Mouse (Mus musculus) stomach, embryonic 16.5 days (tissue): ENCODE results near the gene 2210408I21Rik. TPM values are rescaled to one million over a fixed set of nuclear protein-coding genes. Genes with fewer than 3 reads are reported as not detected.

Experiments used
- ATAC-seq: fragments of 200-750 bp; cut with Nextera tagmentation; 2 replicates; pipeline ENCODE4 v1.8.0; 2017; ENCODE audit warnings: moderate number of reproducible peaks, moderate TSS enrichment; ENCODE audit not compliant: insufficient read depth, low FRiP score
- H3K27ac ChIP-seq: fragments of 300-500 bp; sonication (generic); 2 replicates; pipeline ENCODE4 v1.5.1; 2014; ENCODE audit warnings: low read length
- H3K27me3 ChIP-seq: fragments of 300-500 bp; sonication (generic); 2 replicates; pipeline ENCODE4 v1.6.1; 2014; ENCODE audit warnings: low read length, control low read depth, mixed read lengths; ENCODE audit not compliant: control insufficient read depth, insufficient read depth
- H3K36me3 ChIP-seq: fragments of 300-500 bp; sonication (generic); 2 replicates; pipeline ENCODE4 v1.6.1; 2014; ENCODE audit warnings: low read length; ENCODE audit not compliant: control insufficient read depth, insufficient read depth
- H3K4me1 ChIP-seq: fragments of 300-500 bp; sonication (generic); 2 replicates; pipeline ENCODE4 v1.6.1; 2014; ENCODE audit warnings: low read length, control low read depth, mixed read lengths; ENCODE audit not compliant: control insufficient read depth, insufficient read depth
- H3K4me2 ChIP-seq: fragments of 300-500 bp; sonication (generic); 2 replicates; pipeline ENCODE4 v1.6.1; 2014; ENCODE audit warnings: low read depth, low read length, mixed read lengths
- H3K4me3 ChIP-seq: fragments of 300-500 bp; sonication (generic); replicated peaks from 2 replicates; pipeline ENCODE4 v1.5.1; 2014; ENCODE audit warnings: mild to moderate bottlenecking, low read length
- H3K9ac ChIP-seq: fragments of 300-500 bp; sonication (generic); 2 replicates; pipeline ENCODE4 v1.6.1; 2014; ENCODE audit warnings: low read length
- H3K9me3 ChIP-seq: fragments of 300-500 bp; sonication (generic); replicated peaks from 2 replicates; pipeline ENCODE4 v1.6.1; 2016; ENCODE audit warnings: low read length, control low read depth; ENCODE audit not compliant: control insufficient read depth
- WGBS: fragments of 180-500 bp; shearing (Covaris S2); extraction: QIAGEN DNeasy Blood & Tissue Kit; methylation state at CpG from one replicate; pipeline ENCODE4 v1.1.7; 2014; 5-methylcytosine and 5-hydroxymethylcytosine counted together
- polyA plus RNA-seq: library from polyadenylated mRNA; unstranded; fragments of >200 nt; fragmentation: Nextera tagmentation; extraction: Ambion mirVana; gene quantifications from 2 replicates; pipeline ENCODE4 v1.2.1, GENCODE M21; 2015

2210408I21Rik gene
- polyA plus RNA-seq, 1 experiment from 2014 or later = 7.0 TPM

GRCm38 (mm10) chr13:77408530-77408929 lies 273.2 kb downstream of the 2210408I21Rik start:
- no peaks in the 10 kb centered on the region for H3K36me3 ChIP-seq
- H3K27me3 ChIP-seq = no peaks in the 10 kb centered on the region
- no peak overlapping the region for H3K4me2 ChIP-seq
- no peak overlapping the region for H3K9ac ChIP-seq
- H3K9me3 ChIP-seq = no peaks in the 10 kb centered on the region
- ATAC-seq = no peak
- H3K27ac ChIP-seq = no peak overlapping the region
- WGBS = 76% methylated on average over 3 of the region's 3 CpGs
- H3K4me1 ChIP-seq = no peaks in the 10 kb centered on the region
- H3K4me3 ChIP-seq = no peak overlapping the region

GRCm38 (mm10) chr13:77409804-77410203 lies 274.5 kb downstream of the 2210408I21Rik start:
- ATAC-seq = no peak

GRCm38 (mm10) chr13:77412829-77413228 lies 277.5 kb downstream of the 2210408I21Rik start:
- no peak overlapping the region for H3K9ac ChIP-seq
- H3K36me3 ChIP-seq = no peaks in the 10 kb centered on the region
- 66% methylated on average over 2 of the region's 2 CpGs for WGBS
- no peaks in the 10 kb centered on the region for H3K27me3 ChIP-seq
- no peak overlapping the region for H3K4me2 ChIP-seq
- H3K27ac ChIP-seq = no peak overlapping the region
- ATAC-seq = no peak
- H3K4me3 ChIP-seq = no peak overlapping the region
- no peaks in the 10 kb centered on the region for H3K4me1 ChIP-seq
- H3K9me3 ChIP-seq = no peaks in the 10 kb centered on the region

More at GRCm38 (mm10) chr13:77409804-77410203, 274.5 kb downstream of the 2210408I21Rik start:
- WGBS = 30% methylated on average over 2 of the region's 2 CpGs
- Histone ChIP-seq H3K4me1 (no peaks in the 10 kb centered on the region), H3K36me3 (no peaks in the 10 kb centered on the region), H3K27ac (no peak overlapping the region), H3K4me2 (no peak overlapping the region), H3K9ac (no peak overlapping the region), H3K9me3 (no peaks in the 10 kb centered on the region), H3K4me3 (no peak overlapping the region), H3K27me3 (no peaks in the 10 kb centered on the region)

- no peak overlapping the region for H3K27ac ChIP-seq
- H3K9me3 ChIP-seq = no peaks in the 10 kb centered on the region
- 82% methylated on average over 5 of the region's 5 CpGs for WGBS
- H3K27me3 ChIP-seq = no peaks in the 10 kb centered on the region
- H3K4me2 ChIP-seq = no peak overlapping the region
- no peak overlapping the region for H3K4me3 ChIP-seq
- no peaks in the 10 kb centered on the region for H3K36me3 ChIP-seq
- H3K4me1 ChIP-seq = no peaks in the 10 kb centered on the region
- no peak for ATAC-seq
- H3K9ac ChIP-seq = no peak overlapping the region
These were observed 314.7 kb downstream of the 2210408I21Rik start for GRCm38 (mm10) chr13:77450007-77450567.

GRCm38 (mm10) chr13:77470093-77470621 lies 334.8 kb downstream of the 2210408I21Rik start:
- no peak overlapping the region for H3K4me3 ChIP-seq
- WGBS = 94% methylated on average over 3 of the region's 3 CpGs
- H3K4me1 ChIP-seq = no peaks in the 10 kb centered on the region
- no peaks in the 10 kb centered on the region for H3K27me3 ChIP-seq
- no peak overlapping the region for H3K4me2 ChIP-seq
- H3K27ac ChIP-seq = no peak overlapping the region
- no peaks in the 10 kb centered on the region for H3K9me3 ChIP-seq
- no peaks in the 10 kb centered on the region for H3K36me3 ChIP-seq
- no peak for ATAC-seq
- H3K9ac ChIP-seq = no peak overlapping the region

- Histone ChIP-seq H3K4me2 (no peak overlapping the region), H3K4me3 (no peak overlapping the region), H3K9me3 (no peaks in the 10 kb centered on the region), H3K36me3 (no peaks in the 10 kb centered on the region), H3K27me3 (no peaks in the 10 kb centered on the region), H3K9ac (no peak overlapping the region), H3K27ac (no peak overlapping the region), H3K4me1 (no peaks in the 10 kb centered on the region)
- 87% methylated on average over 4 of the region's 4 CpGs for WGBS
- ATAC-seq = no peak
These were observed 341.1 kb downstream of the 2210408I21Rik start for GRCm38 (mm10) chr13:77476420-77476819.

- no peaks in the 10 kb centered on the region for H3K9me3 ChIP-seq
- H3K4me2 ChIP-seq = no peak overlapping the region
- no peak for ATAC-seq
- H3K4me3 ChIP-seq = no peak overlapping the region
- no peaks in the 10 kb centered on the region for H3K36me3 ChIP-seq
- no peak overlapping the region for H3K27ac ChIP-seq
- H3K27me3 ChIP-seq = no peaks in the 10 kb centered on the region
- 66% methylated on average over 6 of the region's 6 CpGs for WGBS
- no peak overlapping the region for H3K9ac ChIP-seq
- no peaks in the 10 kb centered on the region for H3K4me1 ChIP-seq
These were observed 343.2 kb downstream of the 2210408I21Rik start for GRCm38 (mm10) chr13:77478425-77479119.

GRCm38 (mm10) chr13:77489938-77490651 lies 354.8 kb downstream of the 2210408I21Rik start:
- Histone ChIP-seq H3K9me3 (no peaks in the 10 kb centered on the region), H3K27ac (no peak overlapping the region), H3K4me1 (no peaks in the 10 kb centered on the region), H3K36me3 (no peaks in the 10 kb centered on the region), H3K4me3 (no peak overlapping the region), H3K9ac (no peak overlapping the region), H3K4me2 (no peak overlapping the region), H3K27me3 (no peaks in the 10 kb centered on the region)
- no peak for ATAC-seq
- WGBS = 37% methylated on average over 3 of the region's 3 CpGs

GRCm38 (mm10) chr13:77514046-77514445 lies 378.7 kb downstream of the 2210408I21Rik start:
- no peaks in the 10 kb centered on the region for H3K27me3 ChIP-seq
- no peaks in the 10 kb centered on the region for H3K4me1 ChIP-seq
- no peak overlapping the region for H3K4me3 ChIP-seq
- H3K36me3 ChIP-seq = no peaks in the 10 kb centered on the region
- H3K9ac ChIP-seq = no peak overlapping the region
- H3K4me2 ChIP-seq = no peak overlapping the region
- 79% methylated on average over 1 of the region's 1 CpGs for WGBS
- no peak overlapping the region for H3K27ac ChIP-seq
- H3K9me3 ChIP-seq = no peaks in the 10 kb centered on the region
- ATAC-seq = no peak
